Mouse (Mus musculus) neural tube, embryonic 11.5 days (tissue): ENCODE measurements around the gene Ptpn12. TPM values are rescaled to one million over a fixed set of nuclear protein-coding genes. Genes with fewer than 3 reads are reported as not detected.

Experiments used
- ATAC-seq: fragments of 200-750 bp; cut with Nextera tagmentation; 2 replicates; pipeline ENCODE4 v1.8.0; 2017; ENCODE audit warnings: moderate number of reproducible peaks, mild to moderate bottlenecking, moderate TSS enrichment, moderate library complexity; ENCODE audit not compliant: insufficient read depth, low FRiP score, low TSS enrichment
- DNase-seq: peaks from one replicate; pipeline ENCODE4 v3.0.0-alpha.2; 2015; ENCODE audit warnings: low spot score
- H3K27ac ChIP-seq: fragments of 300-500 bp; sonication (generic); 2 replicates; pipeline ENCODE4 v1.5.1; 2014; ENCODE audit warnings: low read depth, mild to moderate bottlenecking, low read length
- H3K27me3 ChIP-seq: fragments of 300-500 bp; sonication (generic); 2 replicates; pipeline ENCODE4 v1.6.1; 2014; ENCODE audit warnings: mild to moderate bottlenecking, low read length, mixed read lengths; ENCODE audit not compliant: control insufficient read depth, insufficient read depth
- H3K36me3 ChIP-seq: fragments of 300-500 bp; sonication (generic); 2 replicates; pipeline ENCODE4 v1.6.1; 2014; ENCODE audit warnings: mild to moderate bottlenecking, low read length, moderate library complexity, mixed read lengths; ENCODE audit not compliant: control insufficient read depth, insufficient read depth
- H3K4me1 ChIP-seq: fragments of 300-500 bp; sonication (generic); 2 replicates; pipeline ENCODE4 v1.6.1; 2014; ENCODE audit warnings: low read length, mixed read lengths; ENCODE audit not compliant: control insufficient read depth, insufficient read depth
- H3K4me2 ChIP-seq: fragments of 300-500 bp; sonication (generic); 2 replicates; pipeline ENCODE4 v1.6.1; 2014; ENCODE audit warnings: low read depth, mild to moderate bottlenecking, moderate library complexity
- H3K4me3 ChIP-seq: fragments of 300-500 bp; sonication (generic); 2 replicates; pipeline ENCODE4 v1.5.1; 2014; ENCODE audit warnings: low read depth, low read length
- H3K9ac ChIP-seq: fragments of 300-500 bp; sonication (generic); 2 replicates; pipeline ENCODE4 v1.6.1; 2014; ENCODE audit warnings: mild to moderate bottlenecking, low read length
- H3K9me3 ChIP-seq: fragments of 300-500 bp; sonication (generic); 2 replicates; pipeline ENCODE4 v1.6.1; 2016; ENCODE audit warnings: low read length; ENCODE audit not compliant: control insufficient read depth
- WGBS: fragments of 180-500 bp; shearing (Covaris S2); extraction: QIAGEN DNeasy Blood & Tissue Kit; methylation state at CpG from one replicate; pipeline ENCODE4 v1.1.7; 2014; 5-methylcytosine and 5-hydroxymethylcytosine counted together
- polyA plus RNA-seq: library from polyadenylated mRNA; unstranded; fragments of >200 nt; fragmentation: Nextera tagmentation; extraction: Ambion mirVana; gene quantifications from 2 replicates; pipeline ENCODE4 v1.2.1, GENCODE M21; 2014

Gene Ptpn12
- polyA plus RNA-seq, 1 experiment from 2014 or later, result 25.9 TPM

DNA sequence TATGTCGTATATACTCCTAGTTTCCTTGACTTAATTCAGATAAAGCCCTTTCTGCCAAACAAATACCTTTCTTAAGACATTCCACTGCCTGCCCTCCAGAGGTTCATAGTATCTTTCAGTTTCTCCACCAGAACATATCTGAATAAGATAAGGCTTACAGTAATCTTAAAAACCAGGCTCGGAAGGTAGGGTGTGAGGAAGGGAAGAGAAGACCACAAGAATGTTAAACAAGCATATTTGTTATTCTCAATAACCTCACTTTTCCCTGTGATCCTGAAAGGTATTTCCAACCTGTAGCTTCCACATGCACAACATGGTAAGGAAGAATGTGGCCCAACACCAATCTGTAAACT, 5.0 kb downstream of the Ptpn12 start:
- ATAC-seq (no peak), DNase-seq (no peak)
- Histone ChIP-seq H3K36me3 (no peaks in the 10 kb centered on the region; the same call in 1 of the 2 replicates), H3K9ac (no peak overlapping the region), H3K4me1 (peaks cover 5% of the 10 kb centered on the region; the same call in 1 of the 2 replicates), H3K27ac (no peak overlapping the region), H3K27me3 (no peaks in the 10 kb centered on the region), H3K9me3 (no peaks in the 10 kb centered on the region), H3K4me3 (no peak overlapping the region), H3K4me2 (no peak overlapping the region)
- WGBS, result 98% methylated on average over 2 of the region's 2 CpGs

DNA sequence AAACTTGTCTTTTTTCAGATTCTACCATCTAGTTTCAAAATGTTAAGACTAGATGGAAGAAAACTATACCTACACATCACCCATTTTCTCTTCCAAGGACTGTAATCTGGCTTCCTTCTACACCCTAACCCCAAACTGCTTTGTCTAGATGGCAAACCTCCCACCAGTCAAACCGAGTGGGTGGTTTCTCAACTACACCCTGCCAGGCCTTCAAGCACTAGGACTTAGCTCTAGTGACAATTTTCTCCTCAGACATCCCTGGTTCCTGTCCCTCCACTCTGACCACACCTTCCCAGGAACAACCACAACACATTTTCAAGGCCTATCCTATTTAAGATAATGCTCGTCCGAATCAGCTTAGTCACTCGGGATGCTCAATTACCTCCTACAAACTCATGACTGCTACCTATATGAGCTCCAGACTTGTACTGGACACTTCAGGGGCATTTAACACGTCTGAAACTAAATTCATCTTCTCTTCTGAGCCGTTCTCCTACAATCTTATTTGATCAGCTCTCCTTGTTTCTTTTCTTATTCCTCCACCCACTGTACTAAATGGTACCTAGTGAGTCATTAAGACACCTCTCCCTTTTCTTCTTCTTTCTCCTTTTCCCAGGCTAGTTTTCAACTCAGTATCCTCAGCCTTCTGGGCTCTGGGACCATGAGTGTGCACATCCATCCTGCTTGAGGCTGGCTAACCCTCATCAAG, 5.5 kb downstream of the Ptpn12 start:
- WGBS, result 93% methylated on average over 6 of the region's 6 CpGs
- Histone ChIP-seq H3K9ac (no peak overlapping the region), H3K9me3 (no peaks in the 10 kb centered on the region), H3K4me1 (peaks cover 5% of the 10 kb centered on the region; the same call in 1 of the 2 replicates), H3K27ac (no peak overlapping the region), H3K4me2 (no peak overlapping the region), H3K36me3 (no peaks in the 10 kb centered on the region; the same call in 1 of the 2 replicates), H3K27me3 (no peaks in the 10 kb centered on the region), H3K4me3 (no peak overlapping the region)
- ATAC-seq, result no peak
- no peak for DNase-seq

DNA sequence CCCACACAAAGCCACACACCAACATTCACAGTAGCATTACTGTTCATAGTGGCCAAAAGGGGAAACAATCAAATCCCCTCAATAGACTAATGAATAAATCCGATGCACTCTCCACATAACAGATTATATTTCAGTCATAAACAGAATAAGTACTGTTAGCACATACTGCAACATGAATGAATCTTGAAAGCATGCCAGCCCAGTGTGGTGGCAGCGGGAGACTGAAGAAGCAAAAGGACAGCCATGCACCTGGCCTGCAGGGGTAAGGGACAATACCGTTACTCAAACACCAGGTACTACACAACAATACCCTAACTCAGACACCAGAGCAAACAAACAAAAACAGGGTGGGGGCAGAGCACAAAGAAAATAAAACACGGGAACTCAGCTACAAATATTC, 6.7 kb downstream of the Ptpn12 start:
- H3K36me3 ChIP-seq, result no peaks in the 10 kb centered on the region; the same call in 1 of the 2 replicates
- no peak overlapping the region for H3K4me3 ChIP-seq
- no peak for ATAC-seq
- no peak overlapping the region for H3K4me2 ChIP-seq
- no peak overlapping the region for H3K27ac ChIP-seq
- H3K27me3 ChIP-seq, result no peaks in the 10 kb centered on the region
- 92% methylated on average over 4 of the region's 4 CpGs for WGBS
- no peak for DNase-seq
- peaks cover 5% of the 10 kb centered on the region; the same call in 1 of the 2 replicates for H3K4me1 ChIP-seq
- no peak overlapping the region for H3K9ac ChIP-seq
- no peaks in the 10 kb centered on the region for H3K9me3 ChIP-seq

DNA sequence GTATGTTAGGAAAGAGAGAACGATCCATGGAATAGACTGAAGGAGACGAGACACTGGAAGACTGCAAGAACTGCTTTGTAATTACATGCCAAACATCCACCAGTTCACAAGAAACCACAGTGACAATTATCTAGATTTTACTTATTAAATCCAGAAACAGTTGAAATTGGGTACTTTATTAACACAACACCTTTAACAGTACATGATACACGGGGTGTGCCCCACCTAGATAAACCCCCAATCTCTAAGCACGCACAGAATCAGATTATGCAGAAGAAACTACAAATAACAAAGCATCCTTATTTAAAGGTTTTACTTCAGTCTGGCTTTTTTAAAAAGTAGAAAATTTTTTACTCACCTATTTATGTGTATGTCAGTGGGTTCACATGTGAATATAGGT, 8.6 kb downstream of the Ptpn12 start:
- no peaks in the 10 kb centered on the region for H3K4me1 ChIP-seq
- no peak overlapping the region for H3K9ac ChIP-seq
- 95% methylated on average over 4 of the region's 4 CpGs for WGBS
- H3K4me3 ChIP-seq, result no peak overlapping the region
- no peak overlapping the region for H3K27ac ChIP-seq
- no peaks in the 10 kb centered on the region for H3K27me3 ChIP-seq
- H3K9me3 ChIP-seq, result no peaks in the 10 kb centered on the region
- H3K4me2 ChIP-seq, result no peak overlapping the region
- no peak for ATAC-seq
- no peaks in the 10 kb centered on the region; the same call in 1 of the 2 replicates for H3K36me3 ChIP-seq
- DNase-seq, result no peak

DNA sequence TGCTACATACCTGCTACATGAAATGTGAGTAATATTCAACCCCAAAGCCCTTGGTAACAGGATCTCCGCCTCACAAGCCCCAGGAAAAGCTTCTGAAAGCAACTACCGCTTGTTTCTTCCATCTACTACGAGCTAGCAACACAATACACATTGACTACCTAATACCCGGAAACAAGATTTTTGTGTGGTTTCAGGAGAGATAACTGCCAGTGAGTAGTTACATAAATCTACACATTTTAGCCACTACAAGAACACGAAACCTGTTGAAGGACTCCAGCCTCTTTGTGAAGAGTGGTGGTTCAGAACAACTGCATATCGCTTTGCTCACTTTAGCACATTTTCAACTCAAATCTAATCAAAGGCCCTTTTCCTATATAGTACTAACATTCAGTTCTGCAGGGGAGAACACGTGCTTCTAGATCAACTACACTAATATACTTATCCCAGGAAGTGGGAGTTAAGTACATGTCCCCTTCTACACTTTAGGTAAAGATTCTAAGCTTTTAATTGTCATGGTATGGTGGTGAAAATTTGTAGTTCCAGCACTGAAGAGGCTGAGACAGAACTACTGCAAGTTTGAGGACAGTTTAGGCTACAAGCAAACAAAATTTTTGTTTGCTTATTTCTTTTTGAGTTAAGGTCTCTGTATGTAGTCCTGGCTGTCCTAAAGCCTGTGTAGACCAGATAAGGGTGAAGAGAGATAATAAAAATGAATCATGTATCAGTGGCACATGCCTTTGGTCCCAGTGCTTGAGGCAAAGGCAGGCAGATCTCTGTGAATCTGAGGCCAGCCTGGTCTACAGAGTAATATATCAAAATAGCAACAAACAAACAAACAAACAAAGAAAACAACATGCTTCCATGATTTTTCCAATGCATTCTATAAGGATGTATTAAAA, 9.3 kb downstream of the Ptpn12 start:
- H3K9ac ChIP-seq, result no peak overlapping the region
- no peak overlapping the region for H3K27ac ChIP-seq
- DNase-seq, result no peak
- no peaks in the 10 kb centered on the region for H3K9me3 ChIP-seq
- H3K36me3 ChIP-seq, result no peaks in the 10 kb centered on the region; the same call in 1 of the 2 replicates
- no peak for ATAC-seq
- no peaks in the 10 kb centered on the region for H3K27me3 ChIP-seq
- no peak overlapping the region for H3K4me3 ChIP-seq
- no peaks in the 10 kb centered on the region for H3K4me1 ChIP-seq
- 88% methylated on average over 7 of the region's 7 CpGs for WGBS
- no peak overlapping the region for H3K4me2 ChIP-seq

DNA sequence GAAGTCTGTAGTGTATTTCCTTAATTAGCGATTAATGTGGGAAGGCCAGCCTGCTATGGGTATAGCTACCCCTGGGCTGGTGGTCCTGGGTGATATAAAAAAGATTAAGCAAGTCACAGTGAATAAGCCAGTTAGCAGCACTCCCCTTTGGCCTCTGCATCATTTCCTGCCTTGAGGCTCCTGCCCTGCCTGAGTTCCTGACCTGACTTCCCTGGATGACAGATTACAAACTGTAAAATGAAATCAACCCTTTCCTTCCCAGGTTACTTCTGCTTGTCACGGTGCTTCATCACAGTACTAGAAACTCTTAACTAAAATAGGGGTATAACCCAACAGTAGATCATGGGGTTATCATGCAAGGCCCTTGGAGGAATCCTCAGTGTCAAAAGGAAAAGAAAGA, 10.2 kb downstream of the Ptpn12 start:
- H3K9me3 ChIP-seq, result no peaks in the 10 kb centered on the region
- H3K4me2 ChIP-seq, result no peak overlapping the region
- no peaks in the 10 kb centered on the region for H3K4me1 ChIP-seq
- H3K4me3 ChIP-seq, result no peak overlapping the region
- no peak overlapping the region for H3K27ac ChIP-seq
- 90% methylated on average over 2 of the region's 2 CpGs for WGBS
- no peak overlapping the region for H3K9ac ChIP-seq
- no peaks in the 10 kb centered on the region; the same call in 1 of the 2 replicates for H3K36me3 ChIP-seq
- no peak for ATAC-seq
- DNase-seq, result no peak
- H3K27me3 ChIP-seq, result no peaks in the 10 kb centered on the region

DNA sequence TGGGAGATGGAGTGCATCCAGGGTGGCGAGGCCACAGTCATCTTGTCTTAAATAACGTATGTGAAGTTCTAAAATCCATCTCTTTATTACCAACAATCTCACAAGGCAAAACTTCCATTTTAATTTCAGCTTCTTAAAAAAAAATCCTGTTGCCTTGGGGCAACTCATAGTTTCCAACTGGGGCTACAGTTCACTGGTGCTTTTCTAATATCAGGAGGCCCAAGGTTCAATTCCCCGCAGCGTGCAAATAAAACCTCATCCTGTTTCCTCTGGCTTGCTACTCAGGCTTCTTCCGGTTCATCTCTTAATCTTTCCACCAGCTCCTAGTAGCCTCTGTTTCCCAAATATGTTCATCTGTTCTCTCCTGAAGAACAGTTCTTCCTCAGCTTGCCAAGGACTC, 17.6 kb downstream of the Ptpn12 start:
- 95% methylated on average over 5 of the region's 5 CpGs for WGBS
- H3K36me3 ChIP-seq, result no peaks in the 10 kb centered on the region
- ATAC-seq (no peak), DNase-seq (no peak)
- H3K27me3 ChIP-seq, result no peaks in the 10 kb centered on the region
- no peak overlapping the region for H3K27ac ChIP-seq
- H3K4me2 ChIP-seq, result no peak overlapping the region
- H3K4me3 ChIP-seq, result no peak overlapping the region
- H3K9ac ChIP-seq, result no peak overlapping the region
- peaks cover 5% of the 10 kb centered on the region; the same call in 1 of the 2 replicates for H3K4me1 ChIP-seq
- no peaks in the 10 kb centered on the region for H3K9me3 ChIP-seq

DNA sequence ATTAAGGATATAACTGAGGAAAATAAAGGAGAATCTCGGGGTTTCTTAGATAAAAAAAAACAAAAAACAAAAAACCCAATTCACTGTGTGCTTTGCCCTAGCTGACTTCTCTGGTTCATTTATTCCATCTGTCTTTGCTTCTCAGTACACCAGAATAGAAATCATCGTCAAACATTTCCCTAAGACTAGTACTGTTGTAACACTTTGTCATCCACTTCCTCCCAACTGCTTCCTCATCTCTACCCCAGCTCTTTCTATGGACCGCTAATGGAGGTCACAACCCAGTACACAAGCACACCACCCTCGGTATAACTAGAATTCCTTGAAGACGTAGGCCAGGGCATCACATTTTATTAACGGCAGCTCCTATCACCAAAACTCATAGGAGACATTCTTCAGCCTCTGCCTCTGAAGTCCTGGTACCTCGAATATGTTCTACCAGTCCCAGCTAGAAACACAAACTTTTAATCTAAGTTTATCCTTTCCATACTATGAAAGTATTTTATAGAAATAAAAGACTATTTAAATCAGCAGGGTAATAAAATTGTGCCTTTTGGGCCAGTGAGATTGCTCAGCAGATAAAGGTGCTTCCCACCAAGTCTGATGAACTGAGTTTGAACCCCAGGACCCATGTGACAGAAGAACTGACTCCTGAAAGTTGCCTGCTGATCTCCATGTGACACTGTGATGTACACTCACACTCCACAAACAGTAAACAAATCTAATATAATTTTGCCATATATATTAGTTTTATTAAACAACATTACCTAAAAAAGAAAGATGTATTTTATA, 19.8 kb downstream of the Ptpn12 start:
- Histone ChIP-seq H3K9me3 (no peaks in the 10 kb centered on the region), H3K27ac (no peak overlapping the region), H3K9ac (no peak overlapping the region), H3K27me3 (no peaks in the 10 kb centered on the region), H3K4me2 (no peak overlapping the region), H3K36me3 (no peaks in the 10 kb centered on the region), H3K4me3 (no peak overlapping the region), H3K4me1 (peaks cover 5% of the 10 kb centered on the region; the same call in 1 of the 2 replicates)
- WGBS, result 89% methylated on average over 7 of the region's 7 CpGs
- DNase-seq (no peak), ATAC-seq (no peak)
